Mouse (Mus musculus) adrenal gland, adult (tissue): Measurements from ENCODE around the gene Gsk3b.

Source experiments
- DNase-seq, 2 experiments: peaks; one replicate each; pipeline ENCODE4 v3.0.0; 2022 to 2023; ENCODE audit warnings: low spot score in 1 of 2; ENCODE audit not compliant: inconsistent age in 2 of 2

Gsk3b gene

DNA sequence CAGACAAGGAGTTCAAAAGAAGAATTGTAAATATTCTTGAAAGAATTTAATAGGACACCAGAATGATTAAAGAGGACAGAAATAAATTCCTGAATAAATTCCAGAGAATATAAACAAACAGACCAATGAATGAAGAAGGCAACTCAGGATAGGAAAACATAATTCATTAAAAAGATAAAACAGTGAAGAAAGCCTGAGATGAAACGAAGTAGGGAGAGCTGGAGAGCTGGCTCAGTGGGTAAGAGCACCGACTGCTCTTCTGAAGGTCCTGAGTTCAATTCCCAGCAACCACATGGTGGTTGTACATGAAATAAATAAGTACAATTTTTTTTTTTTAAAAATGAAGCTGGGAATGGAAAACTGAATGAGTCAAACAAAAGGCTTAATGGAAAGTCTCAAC is 185.9 kb downstream of the Gsk3b start:
- DNase-seq = no peak

- DNase-seq = no peak
Observed at GRCm38 (mm10) chr16:38279794-38280193, 191.0 kb downstream of the Gsk3b start.

DNA sequence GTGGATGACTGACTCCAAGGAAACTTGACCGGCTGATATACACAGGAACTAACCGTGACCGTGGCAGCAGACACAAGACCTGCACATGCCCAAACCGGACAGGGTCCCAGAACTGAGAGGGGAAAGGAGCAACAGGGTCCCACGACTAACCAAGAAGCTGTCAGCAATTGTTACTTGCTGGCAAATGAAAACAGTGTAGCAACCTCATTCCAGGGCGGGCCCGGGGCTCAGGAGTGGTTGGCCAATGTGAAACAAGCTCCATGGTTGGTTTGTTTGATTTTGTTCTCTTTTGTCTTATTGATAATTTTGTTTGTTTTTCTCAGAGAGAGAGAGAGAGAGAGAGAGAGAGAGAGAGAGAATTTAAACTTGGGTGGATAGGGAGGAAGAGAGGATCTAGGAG is 192.2 kb downstream of the Gsk3b start:
- no peak for DNase-seq

DNA sequence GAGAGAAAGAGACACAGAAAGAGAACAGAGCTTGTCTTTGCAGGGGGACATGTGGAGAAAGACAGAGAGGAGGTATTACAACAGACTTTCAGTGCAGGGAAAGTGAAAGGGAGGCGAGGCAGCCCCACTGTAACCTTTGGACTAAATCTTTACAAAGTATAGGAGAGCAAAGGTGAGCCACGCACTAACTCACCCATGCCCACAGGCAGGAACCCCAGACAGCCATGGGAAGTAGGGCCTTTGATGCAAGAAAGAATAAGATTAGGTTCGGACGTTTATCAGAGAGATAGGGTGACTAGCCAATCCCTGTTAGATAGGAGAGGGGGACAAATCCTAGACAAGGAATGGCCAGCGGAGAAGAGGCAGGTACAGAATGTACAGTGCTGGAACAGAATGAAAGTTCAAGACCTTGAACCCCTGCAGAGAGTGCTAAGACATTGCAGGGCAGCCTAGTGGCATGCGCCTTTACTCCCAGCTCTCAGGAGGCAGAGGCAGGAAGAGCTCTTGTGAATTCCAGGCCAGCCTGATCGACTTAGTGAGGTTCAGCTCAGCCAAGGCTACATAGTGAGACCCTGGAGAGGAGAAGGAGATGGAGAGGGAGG is 193.9 kb downstream of the Gsk3b start:
- no peak for DNase-seq

DNA sequence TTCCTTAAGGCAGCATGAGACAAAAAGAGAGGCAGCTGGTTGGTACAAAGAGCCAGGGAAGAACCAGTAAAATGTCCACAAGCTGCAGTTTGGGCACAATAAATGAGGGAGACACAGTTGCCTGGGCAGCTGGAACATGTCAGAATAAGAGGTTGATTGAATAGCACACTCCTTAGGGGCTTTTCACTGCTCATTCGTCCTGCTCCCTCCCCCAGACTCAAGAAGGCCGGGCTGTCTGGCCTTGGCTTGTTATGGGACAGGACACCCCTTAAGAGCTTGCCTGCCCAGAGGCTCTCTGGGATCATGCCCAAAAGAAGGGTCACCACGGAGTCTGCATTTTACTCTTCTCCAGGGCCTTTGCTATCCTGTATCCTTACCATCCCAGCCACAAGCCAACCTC is 194.5 kb downstream of the Gsk3b start:
- no peak for DNase-seq

DNA sequence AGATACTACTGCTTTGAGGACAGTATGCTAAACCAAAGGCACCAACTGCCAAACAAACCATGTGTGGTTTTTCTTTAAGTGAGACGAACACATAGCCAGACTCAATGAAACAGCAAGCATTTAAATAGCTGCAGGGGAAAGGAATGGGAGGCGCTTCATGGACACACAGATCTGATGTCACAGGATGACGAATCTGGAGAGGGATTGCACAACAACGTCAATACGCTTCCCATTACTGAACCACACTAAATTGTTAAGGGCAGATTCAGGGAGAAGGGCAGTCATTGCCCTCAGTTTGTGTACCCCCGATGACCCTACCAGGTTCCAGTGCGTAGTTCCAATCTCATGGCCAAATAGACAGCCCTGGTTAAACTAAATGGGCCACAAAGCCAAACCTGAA is 197.0 kb downstream of the Gsk3b start:
- DNase-seq = peak in 1 of 2 experiments; percentile 71

DNA sequence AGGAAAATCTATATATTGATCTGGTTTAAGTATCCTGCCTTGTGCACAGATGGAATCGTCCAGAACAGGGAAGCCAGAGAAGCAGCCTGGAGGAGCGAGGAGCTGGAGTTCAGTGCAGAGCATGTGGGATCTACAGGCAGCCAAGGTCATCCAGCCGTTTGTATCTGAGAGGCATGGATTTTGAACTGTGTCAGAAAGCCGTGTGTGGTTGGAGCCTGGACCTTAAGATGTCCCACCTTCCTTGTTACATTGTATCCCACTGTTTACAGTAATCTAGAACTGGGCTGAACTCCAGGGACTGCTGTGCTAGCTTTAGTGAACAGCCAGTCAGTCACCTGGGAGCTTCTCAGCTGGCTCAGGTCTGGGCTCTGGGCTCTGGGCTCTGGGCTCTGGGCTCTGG is 197.7 kb downstream of the Gsk3b start:
- no peak for DNase-seq

DNA sequence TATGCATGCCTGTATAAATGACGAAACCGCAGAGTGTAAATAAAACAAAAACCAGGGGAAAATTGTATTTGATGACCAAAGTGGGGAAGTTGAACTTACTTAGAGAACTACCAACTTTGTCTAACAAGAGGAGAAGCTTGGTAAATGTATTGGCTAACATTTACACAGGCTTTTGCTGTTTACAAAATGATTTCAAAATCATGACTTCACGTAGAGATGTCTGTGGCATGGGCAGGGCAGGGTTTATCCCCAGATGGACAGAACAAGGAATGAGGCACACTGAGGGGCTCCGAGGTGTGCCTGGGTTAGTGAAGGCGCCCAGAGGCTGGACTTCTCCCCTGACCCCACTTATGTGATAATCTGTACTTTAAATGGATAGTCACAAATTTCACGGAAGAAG is 198.6 kb downstream of the Gsk3b start:
- no peak for DNase-seq

GRCm38 (mm10) chr16:38287762-38288161 is 199.0 kb downstream of the Gsk3b start:
- no peak for DNase-seq

DNA sequence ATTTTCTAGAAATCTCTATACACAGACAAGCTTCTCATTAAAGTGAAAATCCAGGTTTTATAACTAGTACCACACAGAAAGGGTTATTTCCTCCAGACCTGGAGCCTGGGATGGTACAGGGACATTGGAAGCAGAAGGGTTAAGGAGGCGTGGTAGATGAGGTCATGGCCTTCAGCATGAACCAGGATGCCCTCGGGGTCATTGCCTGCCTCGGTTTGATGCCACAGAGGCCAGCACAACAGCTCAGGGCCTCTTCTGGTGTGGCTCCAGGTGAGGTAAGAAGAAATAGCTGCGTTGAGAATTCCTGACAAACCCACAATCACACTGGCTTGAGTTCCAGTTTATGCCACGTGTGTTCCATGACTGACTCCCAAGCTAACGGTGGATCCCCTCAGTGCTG is 200.1 kb downstream of the Gsk3b start:
- no peak for DNase-seq

DNA sequence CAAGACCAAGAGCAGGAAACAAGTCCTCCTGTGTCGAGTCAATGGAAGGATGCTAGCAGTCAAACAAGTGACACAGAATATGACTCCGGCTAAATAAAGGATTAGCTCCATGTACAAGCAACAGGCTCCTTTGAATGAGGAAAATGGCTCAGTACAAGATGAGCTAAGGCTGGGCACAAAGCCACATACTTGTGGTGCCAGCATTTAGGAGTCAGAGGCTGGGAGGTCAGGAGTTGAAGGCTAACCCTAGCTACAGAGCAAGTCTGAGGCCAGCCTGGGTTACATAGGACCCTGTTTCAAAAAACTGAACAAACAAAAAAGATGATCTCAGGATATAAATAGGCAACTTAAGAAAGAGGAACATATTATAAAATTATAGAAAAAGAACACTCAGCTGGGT is 201.3 kb downstream of the Gsk3b start:
- DNase-seq = peak; percentile 72 to 80

- DNase-seq = no peak
Observed at GRCm38 (mm10) chr16:38294685-38295348, 206.0 kb downstream of the Gsk3b start, which contains the start of gene Nr1i2. Gene Nr1i2, minus strand, starts transcription at chr16:38294824.

DNA sequence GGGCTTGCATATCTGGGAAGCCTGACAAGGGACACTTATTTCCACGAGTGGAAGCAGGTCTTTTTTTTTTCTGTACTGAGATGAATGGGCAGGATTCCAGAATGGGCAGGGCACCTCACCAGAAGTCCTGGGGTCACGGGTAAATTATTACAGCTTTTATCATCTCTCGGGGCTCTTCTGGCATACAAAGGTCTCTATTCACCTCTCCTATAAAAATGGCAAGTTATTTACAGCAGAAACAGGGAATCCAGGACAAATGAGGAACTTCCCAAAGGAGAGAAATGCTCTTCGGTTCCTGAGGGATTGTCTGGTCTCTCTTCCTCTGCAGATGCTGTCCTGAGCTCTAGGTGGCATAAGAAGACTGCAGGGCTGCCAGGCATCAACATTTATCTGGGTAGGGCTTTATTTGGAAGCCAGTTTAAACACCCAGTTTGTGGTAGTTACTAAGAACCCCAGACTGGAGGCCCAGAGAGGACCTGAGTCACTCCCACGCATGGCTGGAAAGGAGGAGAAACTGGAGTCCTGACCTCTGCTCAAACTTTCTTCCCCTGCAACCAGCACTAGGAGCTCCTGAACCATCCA is 206.6 kb downstream of the Gsk3b start:
- DNase-seq = peak; percentile 43 to 72
